Mouse (Mus musculus): ENCODE measurements at regions not wholly inside any gene's neighbourhood (a gene's known extent, or its start where the extent isn't known, plus 50 kb on each side); places are given as distances from the start of the nearest gene placed in this dataset.

GRCm38 (mm10) chr5:101163112-101163511 lies 317.6 kb downstream of the Gpat3 start:
- H3K4me3 ChIP-seq (ENCODE audit: insufficient read depth, low read depth, low read length) = no peak overlapping the region
- H3K4me1 ChIP-seq (ENCODE audit: control insufficient read depth, insufficient read depth, insufficient read length, low read length) = no peaks in the 10 kb centered on the region
- no peak overlapping the region for H3K27ac ChIP-seq (replicated peaks; ENCODE audit: low read depth, low read length)

- Histone ChIP-seq H3K4me3 (ENCODE audit: insufficient read depth, low read depth, low read length) (no peak overlapping the region), H3K4me1 (ENCODE audit: control insufficient read depth, insufficient read depth, insufficient read length, low read length) (no peaks in the 10 kb centered on the region), H3K27ac (replicated peaks; ENCODE audit: low read depth, low read length) (no peak overlapping the region)
These were observed 311.9 kb downstream of the Gpat3 start for GRCm38 (mm10) chr5:101157416-101157815.

GRCm38 (mm10) chr5:101146345-101146744 lies 300.8 kb downstream of the Gpat3 start:
- H3K4me3 ChIP-seq (ENCODE audit: insufficient read depth, low read depth, low read length) = no peak overlapping the region
- H3K27ac ChIP-seq (replicated peaks; ENCODE audit: low read depth, low read length) = no peak overlapping the region
- H3K4me1 ChIP-seq (ENCODE audit: control insufficient read depth, insufficient read depth, insufficient read length, low read length) = no peaks in the 10 kb centered on the region

GRCm38 (mm10) chr5:101124941-101125453 lies 279.5 kb downstream of the Gpat3 start:
- Histone ChIP-seq H3K4me3 (ENCODE audit: insufficient read depth, low read depth, low read length) (no peak overlapping the region), H3K4me1 (ENCODE audit: control insufficient read depth, insufficient read depth, insufficient read length, low read length) (no peaks in the 10 kb centered on the region), H3K27ac (replicated peaks; ENCODE audit: low read depth, low read length) (no peak overlapping the region)

- Histone ChIP-seq H3K4me3 (ENCODE audit: insufficient read depth, low read depth, low read length) (no peak overlapping the region), H3K27ac (replicated peaks; ENCODE audit: low read depth, low read length) (no peak overlapping the region)
These were observed 277.4 kb downstream of the Gpat3 start for GRCm38 (mm10) chr5:101122914-101123313.

GRCm38 (mm10) chr5:101120509-101121201 lies 275.1 kb downstream of the Gpat3 start:
- H3K4me1 ChIP-seq (ENCODE audit: control insufficient read depth, insufficient read depth, insufficient read length, low read length) = no peaks in the 10 kb centered on the region
- H3K27ac ChIP-seq (replicated peaks; ENCODE audit: low read depth, low read length) = no peak overlapping the region
- H3K4me3 ChIP-seq (ENCODE audit: insufficient read depth, low read depth, low read length) = no peak overlapping the region

More at GRCm38 (mm10) chr5:101122914-101123313, 277.4 kb downstream of the Gpat3 start:
- no peaks in the 10 kb centered on the region for H3K4me1 ChIP-seq (ENCODE audit: control insufficient read depth, insufficient read depth, insufficient read length, low read length)

- Histone ChIP-seq H3K4me3 (ENCODE audit: insufficient read depth, low read depth, low read length) (no peak overlapping the region), H3K4me1 (ENCODE audit: control insufficient read depth, insufficient read depth, insufficient read length, low read length) (no peaks in the 10 kb centered on the region), H3K27ac (replicated peaks; ENCODE audit: low read depth, low read length) (no peak overlapping the region)
These were observed 266.7 kb downstream of the Gpat3 start for GRCm38 (mm10) chr5:101112151-101112769.

- Histone ChIP-seq H3K4me3 (ENCODE audit: insufficient read depth, low read depth, low read length) (no peak overlapping the region), H3K4me1 (ENCODE audit: control insufficient read depth, insufficient read depth, insufficient read length, low read length) (no peaks in the 10 kb centered on the region), H3K27ac (replicated peaks; ENCODE audit: low read depth, low read length) (no peak overlapping the region)
These were observed 266.1 kb downstream of the Gpat3 start for GRCm38 (mm10) chr5:101111619-101112018.

- no peak overlapping the region for H3K27ac ChIP-seq (replicated peaks; ENCODE audit: low read depth, low read length)
- H3K4me3 ChIP-seq (ENCODE audit: insufficient read depth, low read depth, low read length) = no peak overlapping the region
- no peaks in the 10 kb centered on the region for H3K4me1 ChIP-seq (ENCODE audit: control insufficient read depth, insufficient read depth, insufficient read length, low read length)
These were observed 255.6 kb downstream of the Gpat3 start for GRCm38 (mm10) chr5:101100975-101101699.

GRCm38 (mm10) chr5:101091027-101091598 lies 245.6 kb downstream of the Gpat3 start:
- Histone ChIP-seq H3K27ac (replicated peaks; ENCODE audit: low read depth, low read length) (no peak overlapping the region), H3K4me1 (ENCODE audit: control insufficient read depth, insufficient read depth, insufficient read length, low read length) (no peaks in the 10 kb centered on the region), H3K4me3 (ENCODE audit: insufficient read depth, low read depth, low read length) (no peak overlapping the region)

- Histone ChIP-seq H3K4me1 (ENCODE audit: control insufficient read depth, insufficient read depth, insufficient read length, low read length) (no peaks in the 10 kb centered on the region), H3K4me3 (ENCODE audit: insufficient read depth, low read depth, low read length) (no peak overlapping the region), H3K27ac (replicated peaks; ENCODE audit: low read depth, low read length) (no peak overlapping the region)
These were observed 245.0 kb downstream of the Gpat3 start for GRCm38 (mm10) chr5:101090415-101091026.

GRCm38 (mm10) chr5:101085199-101085598 lies 239.7 kb downstream of the Gpat3 start:
- H3K4me3 ChIP-seq (ENCODE audit: insufficient read depth, low read depth, low read length) = no peak overlapping the region
- no peak overlapping the region for H3K27ac ChIP-seq (replicated peaks; ENCODE audit: low read depth, low read length)
- no peaks in the 10 kb centered on the region for H3K4me1 ChIP-seq (ENCODE audit: control insufficient read depth, insufficient read depth, insufficient read length, low read length)

GRCm38 (mm10) chr5:101082611-101083010 lies 237.1 kb downstream of the Gpat3 start:
- Histone ChIP-seq H3K4me1 (ENCODE audit: control insufficient read depth, insufficient read depth, insufficient read length, low read length) (no peaks in the 10 kb centered on the region), H3K4me3 (ENCODE audit: insufficient read depth, low read depth, low read length) (no peak overlapping the region)

GRCm38 (mm10) chr5:101064308-101064707 lies 218.8 kb downstream of the Gpat3 start:
- H3K27ac ChIP-seq (replicated peaks; ENCODE audit: low read depth, low read length) = no peak overlapping the region

More at GRCm38 (mm10) chr5:101082611-101083010, 237.1 kb downstream of the Gpat3 start:
- H3K27ac ChIP-seq (replicated peaks; ENCODE audit: low read depth, low read length) = no peak overlapping the region

GRCm38 (mm10) chr5:101063254-101063653 lies 217.7 kb downstream of the Gpat3 start:
- Histone ChIP-seq H3K4me3 (ENCODE audit: insufficient read depth, low read depth, low read length) (no peak overlapping the region), H3K4me1 (ENCODE audit: control insufficient read depth, insufficient read depth, insufficient read length, low read length) (no peaks in the 10 kb centered on the region), H3K27ac (replicated peaks; ENCODE audit: low read depth, low read length) (no peak overlapping the region)

More at GRCm38 (mm10) chr5:101064308-101064707, 218.8 kb downstream of the Gpat3 start:
- Histone ChIP-seq H3K4me3 (ENCODE audit: insufficient read depth, low read depth, low read length) (no peak overlapping the region), H3K4me1 (ENCODE audit: control insufficient read depth, insufficient read depth, insufficient read length, low read length) (no peaks in the 10 kb centered on the region)
